Mouse (Mus musculus) urinary bladder, postnatal 25 days (tissue): ENCODE results near the gene Npvf.
"Not testable (repeated sequence)": the region's sequence is repeated elsewhere in the genome, so short reads cannot be mapped to it uniquely, and the experiment has no call there.

Experiments
- DNase-seq: peaks from one replicate; pipeline ENCODE4 v3.0.0; 2022; ENCODE audit warnings: low spot score

Gene Npvf

DNA sequence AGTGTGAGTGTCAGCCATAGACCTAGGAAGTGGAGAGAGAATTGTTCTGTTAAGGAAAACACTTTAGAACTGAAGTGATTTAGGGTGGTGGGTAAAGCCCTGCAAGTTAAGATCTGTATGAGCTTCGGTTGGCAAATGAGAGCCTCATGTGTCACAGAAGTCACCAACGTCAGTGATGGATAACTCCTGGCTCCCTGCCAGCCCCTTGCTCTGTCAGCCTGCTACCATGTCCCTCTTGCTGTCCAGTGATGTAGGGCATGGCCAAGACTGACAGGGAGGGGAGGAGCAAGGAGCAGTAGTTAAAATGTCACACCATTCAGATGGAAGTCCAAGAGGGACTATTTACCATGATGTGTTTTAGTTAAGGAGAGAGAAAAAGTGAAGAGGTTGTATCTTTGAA, 14.6 kb downstream of the Npvf start:
- DNase-seq = no peak

DNA sequence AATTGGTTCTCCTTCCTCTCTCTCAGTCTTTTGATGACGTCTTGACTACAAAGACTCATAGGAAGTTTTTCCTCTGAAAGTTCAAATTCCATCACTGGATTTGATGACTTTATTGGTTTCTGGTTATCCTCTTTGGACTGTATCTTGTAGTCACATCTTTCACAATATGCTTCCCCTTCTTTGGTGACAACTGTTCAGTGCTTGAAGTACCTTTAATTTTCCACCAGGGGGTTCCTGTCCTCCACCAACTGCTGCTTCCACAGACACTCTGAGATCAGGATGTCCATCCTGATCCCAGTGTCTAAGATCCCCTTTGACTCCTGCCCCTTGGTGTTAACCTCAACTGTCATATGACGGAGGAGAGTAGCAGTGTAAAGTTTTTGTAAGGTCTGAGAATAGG, 28.1 kb downstream of the Npvf start:
- not testable (repeated sequence) for DNase-seq

DNA sequence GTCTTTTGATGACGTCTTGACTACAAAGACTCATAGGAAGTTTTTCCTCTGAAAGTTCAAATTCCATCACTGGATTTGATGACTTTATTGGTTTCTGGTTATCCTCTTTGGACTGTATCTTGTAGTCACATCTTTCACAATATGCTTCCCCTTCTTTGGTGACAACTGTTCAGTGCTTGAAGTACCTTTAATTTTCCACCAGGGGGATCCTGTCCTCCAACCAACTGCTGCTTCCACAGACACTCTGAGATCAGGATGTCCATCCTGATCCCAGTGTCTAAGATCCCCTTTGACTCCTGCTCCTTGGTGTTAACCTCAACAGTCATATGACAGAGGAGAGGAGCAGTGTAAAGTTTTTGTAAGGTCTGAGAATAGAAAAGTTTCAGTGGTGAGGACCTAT, 36.0 kb downstream of the Npvf start:
- not testable (repeated sequence) for DNase-seq

DNA sequence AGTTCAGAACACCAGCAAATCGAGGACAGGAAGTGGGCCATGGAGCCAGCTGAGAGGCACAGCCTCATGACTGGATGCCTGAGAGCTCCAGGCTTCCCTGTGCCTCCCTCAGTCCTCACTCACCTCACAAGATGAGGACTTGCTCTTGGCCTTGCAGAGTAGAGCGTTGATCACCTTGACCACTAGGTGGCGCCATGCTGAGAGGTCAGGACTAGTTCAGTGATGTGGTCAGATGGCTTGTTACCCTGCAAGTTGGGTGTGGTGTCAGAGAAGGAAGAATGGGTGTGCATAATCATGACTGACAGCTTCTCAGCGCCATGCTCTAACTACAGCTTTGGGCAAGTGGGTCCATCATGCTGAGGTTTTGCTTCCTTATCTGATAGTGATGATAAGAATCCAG, 52.6 kb downstream of the Npvf start:
- DNase-seq = no peak
